Mouse (Mus musculus): ENCODE data around the gene Morf4l2.
A peak's percentile ranks its signal among the peaks of the same experiment; 100 is the strongest.

Morf4l2 gene

DNA sequence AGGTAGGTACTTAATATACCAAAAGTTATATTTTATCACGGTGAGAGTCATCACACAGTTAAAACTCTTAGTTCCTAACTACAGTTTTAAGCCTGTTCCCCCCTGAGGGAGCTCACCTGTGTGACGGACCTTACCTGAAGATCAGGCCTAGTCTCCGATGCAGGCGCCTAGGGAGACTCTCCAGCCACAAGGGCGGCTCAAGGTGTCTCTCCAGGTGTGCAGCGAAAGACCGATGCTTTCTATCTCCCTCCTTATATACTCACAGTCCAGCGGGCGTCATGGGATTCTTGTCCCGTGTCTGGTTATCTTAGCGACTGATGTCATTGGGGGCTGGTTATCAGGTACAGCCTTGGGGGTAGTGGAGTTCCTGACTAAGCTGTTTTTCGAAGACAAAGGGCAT is at the start of gene Morf4l2:
Gene Morf4l2 (minus strand): TSS at position 232 of the 400 bp plus-strand sequence.
- DNase-seq = no peak

DNA sequence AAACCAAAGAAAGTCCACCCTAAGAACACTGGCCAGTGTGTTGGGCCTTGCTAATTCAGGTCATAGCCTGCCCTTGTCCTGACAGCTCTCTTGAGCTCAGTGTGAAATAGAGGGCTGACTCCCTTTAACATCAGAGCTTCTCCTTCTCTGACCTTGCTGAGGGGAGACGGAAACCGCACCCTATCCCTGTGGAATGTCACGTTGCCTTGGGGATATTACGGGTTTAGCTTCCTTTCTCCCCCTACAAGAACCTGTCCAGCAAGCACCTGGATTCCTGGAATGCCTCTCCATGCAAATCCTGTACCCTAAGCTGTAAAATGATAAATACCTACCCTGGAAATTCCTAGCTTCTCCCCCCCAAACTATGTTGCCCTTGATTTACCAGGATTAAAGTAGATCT is 46.0 kb upstream of the Morf4l2 start:
- no peak for DNase-seq

DNA sequence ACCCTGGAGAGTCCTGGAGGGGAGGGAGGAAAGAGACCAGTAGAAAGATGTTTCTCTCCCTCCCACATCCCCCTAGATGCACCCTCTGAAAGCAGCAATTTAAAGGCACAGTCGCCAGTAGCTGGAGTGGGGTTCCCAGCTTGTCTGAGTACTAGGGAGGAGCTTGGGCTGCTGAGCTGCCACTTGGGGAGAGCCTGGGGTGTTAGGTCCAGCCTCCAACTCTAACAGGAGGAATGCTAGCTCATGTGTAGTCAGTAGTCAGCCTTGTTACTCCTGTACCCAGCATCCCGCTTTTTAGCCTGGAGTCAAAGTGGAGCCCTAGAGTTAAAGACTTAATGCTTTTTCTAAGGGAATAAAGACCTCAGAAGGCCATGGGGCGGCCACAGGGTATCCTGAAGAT is 36.6 kb upstream of the Morf4l2 start, which contains the start of gene Glra4:
Gene Glra4 (minus strand): TSS at position 101 of the 400 bp plus-strand sequence.
- no peak for DNase-seq

DNA sequence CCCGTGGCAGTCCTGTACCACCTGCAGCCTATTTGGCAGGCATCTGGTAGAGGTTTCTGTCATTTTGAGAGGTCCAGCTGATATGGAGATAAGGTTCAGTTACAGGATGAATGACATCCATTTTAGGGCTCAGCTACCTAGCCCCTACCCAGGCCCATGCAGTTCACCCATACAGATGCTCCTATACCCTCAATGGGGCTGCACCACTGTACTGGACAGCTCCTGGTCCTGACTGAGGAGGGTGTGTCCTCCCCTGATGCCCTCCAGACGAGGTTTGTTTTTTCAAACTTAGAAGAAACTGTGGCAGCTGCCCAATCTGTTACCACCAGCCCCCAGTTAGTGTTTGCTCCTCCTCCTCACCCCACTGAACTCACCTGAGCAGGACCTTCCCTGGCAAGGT is 35.8 kb upstream of the Morf4l2 start:
- DNase-seq = no peak

DNA sequence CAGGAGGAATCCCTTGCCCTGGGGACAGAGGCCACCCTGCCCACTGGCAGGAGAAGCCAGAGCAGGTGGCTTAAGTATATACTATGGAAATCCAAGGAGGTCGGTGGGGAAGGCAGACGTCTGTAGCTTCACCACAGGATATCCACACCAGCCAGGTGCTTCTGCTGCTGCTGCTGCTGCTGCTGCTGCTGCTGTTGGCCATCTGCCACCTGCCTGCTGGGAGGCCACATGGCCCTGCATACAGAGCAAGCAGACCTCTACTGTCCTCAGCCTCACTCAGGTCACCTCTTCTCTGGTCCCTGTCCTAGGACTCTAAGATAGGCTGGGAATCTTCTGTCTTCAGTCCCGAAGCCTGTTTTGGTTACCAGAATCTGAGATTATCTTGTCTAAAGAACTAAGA is 34.6 kb upstream of the Morf4l2 start:
- no peak for DNase-seq

DNA sequence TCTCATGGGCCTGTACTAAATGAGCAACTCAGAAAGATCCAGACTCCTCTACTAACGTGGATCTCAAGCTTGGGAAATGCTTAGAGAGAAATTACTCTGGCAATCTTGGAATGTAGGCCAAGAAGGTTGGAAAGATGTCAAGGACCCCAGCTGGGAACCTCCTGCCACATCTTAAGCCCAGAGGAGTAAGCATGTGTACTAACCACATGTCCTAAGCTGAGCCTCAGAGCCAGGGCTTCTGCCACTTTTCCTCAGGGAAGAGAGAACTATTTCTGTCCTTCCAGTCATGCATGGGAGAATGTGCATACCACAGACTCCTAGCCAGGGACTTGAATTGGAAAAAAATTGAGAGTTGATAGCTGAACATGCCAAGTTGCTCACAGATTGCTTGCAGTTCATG is 29.5 kb upstream of the Morf4l2 start:
- no peak for DNase-seq

DNA sequence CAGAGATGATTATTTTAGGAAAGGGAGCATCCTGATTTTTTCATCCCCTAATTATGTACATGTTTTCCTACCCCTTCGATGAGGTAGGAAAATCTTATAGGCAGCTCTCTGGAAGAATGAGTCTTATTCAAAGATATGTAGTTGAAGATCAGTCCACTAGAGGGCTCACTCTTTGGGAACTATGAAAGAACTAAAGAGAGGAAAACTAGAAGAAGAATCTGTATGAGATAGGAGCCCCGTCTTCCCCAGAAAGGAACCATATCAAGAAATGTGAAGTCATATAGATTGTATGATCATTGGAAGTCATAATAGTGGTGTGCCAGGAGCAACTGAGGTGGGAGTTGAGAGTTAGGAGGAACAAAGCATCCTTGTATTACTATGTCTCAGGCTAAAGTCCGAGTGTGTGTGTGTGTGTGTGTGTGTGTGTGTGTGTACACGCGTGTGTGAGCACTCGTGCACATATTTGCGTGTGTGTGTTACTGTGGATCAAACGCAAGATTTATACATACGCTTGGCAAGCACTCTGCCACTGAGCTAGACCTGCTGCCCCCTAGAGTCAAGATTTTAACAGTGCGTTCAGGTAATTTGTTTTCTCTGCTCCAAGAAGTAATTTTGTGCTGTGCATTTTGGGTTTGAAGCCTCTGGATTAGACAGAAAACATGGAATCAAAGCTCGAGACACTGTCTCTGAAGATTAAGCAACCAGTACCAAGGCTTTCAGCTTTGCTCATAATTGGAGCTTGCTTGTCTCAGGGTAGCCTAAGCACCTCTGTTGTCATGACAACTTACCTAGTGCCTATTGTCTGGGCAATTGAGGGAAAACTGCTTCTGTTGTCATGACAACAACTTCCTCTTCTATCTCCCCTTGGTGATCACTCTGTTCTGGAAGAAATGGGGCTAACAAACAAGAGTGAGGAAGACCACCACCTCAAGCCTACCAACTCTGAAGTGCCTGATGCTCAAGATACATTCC is 17.9 kb upstream of the Morf4l2 start:
- DNase-seq = peak; percentile 67

DNA sequence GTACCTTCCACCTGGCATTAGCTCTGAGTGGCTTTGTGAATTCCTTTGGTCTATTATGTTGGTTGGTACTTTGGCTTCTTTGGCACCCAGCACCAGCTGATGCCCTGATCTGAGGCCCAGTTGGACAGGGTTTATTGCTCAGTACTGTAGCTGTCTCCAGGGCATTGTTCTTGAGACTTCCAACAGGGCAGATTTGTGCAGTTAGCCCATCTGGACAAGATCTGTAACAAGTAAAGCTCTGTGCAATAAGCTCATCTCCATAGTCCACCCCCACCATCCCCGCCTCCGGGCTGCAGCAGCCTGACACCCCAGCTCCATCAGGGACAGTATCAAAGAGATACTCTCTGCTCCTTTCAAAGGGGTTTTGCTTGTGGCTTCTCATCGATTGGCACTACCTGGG is 12.0 kb upstream of the Morf4l2 start:
- DNase-seq = no peak

DNA sequence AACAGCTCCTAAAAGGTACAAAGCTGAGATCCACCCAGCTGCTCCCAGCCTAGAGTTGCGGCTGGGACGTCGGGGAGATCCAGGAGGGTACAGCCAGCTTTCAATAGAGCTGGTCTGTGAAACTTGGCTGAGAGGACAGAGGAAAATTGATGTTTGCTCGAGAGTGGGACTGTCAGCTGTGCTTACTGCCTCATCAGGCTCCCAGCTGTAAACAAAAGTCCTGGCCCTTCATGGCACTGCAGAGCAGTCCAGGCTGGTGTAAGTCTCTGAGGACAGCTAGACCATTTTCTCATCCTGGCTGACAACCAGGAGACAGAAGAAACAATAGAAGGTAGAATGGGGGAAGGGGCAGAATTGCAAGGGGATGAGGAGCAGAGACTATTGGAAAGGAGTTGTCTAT is 5.8 kb upstream of the Morf4l2 start:
- no peak for DNase-seq

DNA sequence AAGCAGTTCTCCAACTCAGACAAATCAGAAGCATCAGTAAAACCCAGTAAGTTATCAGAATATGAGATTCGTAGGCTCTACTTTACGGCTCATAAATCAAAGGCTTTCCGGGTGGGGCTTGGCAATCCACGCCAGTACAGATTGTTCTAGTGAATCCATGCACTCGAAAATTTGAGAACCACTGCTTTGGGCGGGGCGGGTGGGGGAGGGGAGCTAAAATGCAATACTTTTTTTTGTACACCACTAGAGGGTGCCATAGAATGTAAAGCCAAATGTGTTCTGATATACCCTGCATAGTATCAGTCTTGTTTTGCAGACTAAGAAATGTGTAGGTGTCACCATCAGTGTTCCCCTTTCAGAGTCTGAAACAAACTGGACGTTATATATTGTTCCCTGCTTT is 1.2 kb upstream of the Morf4l2 start:
- DNase-seq = peak; percentile 4

DNA sequence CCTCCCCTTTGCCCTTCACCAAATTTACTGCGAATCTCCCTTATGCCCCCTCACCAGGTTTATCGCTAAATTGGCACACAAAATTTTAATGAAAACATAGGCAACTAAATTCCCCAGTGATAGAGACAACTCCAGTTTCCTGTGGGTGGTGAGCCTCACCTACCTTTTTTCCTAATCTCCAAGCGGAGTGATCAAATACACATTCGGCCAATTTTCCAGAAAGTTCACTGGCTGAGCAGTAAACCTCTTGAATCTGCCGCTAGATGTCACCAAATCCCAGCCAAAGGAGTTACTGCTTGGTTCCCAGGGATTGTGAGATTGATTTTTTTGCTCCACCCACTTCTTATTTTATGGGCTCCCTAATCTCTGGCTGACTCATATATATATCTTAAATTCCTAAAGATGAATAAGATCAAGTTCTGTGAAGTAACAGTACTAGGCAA is 808 bp downstream of the Morf4l2 start:
- DNase-seq = peak; percentile 78

DNA sequence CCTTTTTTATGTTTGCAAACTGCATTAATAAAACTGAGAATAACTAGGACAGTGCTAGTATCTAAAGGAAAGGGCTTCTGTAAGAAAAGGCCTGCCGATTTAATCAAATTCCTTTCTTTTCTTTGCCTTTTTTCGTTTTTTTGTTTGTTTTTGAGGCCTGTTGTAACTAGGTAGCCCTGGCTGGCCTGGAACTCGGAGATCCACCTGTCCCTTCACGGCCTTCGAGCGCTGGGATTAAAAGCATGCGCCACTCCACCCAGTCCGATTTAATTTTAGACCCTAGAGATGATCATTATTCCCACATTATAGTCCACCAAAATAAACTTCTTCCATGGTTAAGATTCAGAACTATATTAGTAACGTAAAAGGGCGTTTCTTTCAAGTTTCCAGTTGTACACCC is 1.2 kb downstream of the Morf4l2 start:
- DNase-seq = no peak

DNA sequence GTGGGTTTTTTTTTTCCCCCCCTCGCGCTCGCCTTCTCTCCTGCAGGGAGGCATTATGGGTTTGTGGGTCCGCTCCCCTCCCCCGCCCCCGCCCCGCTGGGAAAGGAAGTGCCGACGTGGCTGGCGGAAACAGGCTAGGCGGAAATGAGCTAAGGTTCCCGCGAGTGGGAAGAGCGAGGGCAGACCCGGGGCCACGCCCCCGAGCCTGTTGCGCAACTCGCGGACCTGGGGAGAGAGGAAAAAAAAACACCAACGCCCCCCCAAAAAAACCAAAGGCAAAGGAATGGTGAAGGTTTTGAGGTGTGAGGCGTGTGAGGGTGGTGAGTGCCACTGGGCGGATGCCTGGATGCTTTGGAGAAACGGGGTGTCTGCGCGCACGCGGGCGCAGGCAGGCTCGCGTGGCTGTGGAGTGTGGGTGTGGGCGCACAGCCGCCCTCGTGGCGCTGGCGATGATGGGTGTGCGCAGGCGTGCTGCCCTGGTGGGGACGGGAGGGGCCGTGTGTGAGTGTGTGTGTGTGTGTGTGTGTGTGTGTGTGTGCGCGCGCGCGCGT is 1.8 kb downstream of the Morf4l2 start:
- peak; percentile 84 for DNase-seq

DNA sequence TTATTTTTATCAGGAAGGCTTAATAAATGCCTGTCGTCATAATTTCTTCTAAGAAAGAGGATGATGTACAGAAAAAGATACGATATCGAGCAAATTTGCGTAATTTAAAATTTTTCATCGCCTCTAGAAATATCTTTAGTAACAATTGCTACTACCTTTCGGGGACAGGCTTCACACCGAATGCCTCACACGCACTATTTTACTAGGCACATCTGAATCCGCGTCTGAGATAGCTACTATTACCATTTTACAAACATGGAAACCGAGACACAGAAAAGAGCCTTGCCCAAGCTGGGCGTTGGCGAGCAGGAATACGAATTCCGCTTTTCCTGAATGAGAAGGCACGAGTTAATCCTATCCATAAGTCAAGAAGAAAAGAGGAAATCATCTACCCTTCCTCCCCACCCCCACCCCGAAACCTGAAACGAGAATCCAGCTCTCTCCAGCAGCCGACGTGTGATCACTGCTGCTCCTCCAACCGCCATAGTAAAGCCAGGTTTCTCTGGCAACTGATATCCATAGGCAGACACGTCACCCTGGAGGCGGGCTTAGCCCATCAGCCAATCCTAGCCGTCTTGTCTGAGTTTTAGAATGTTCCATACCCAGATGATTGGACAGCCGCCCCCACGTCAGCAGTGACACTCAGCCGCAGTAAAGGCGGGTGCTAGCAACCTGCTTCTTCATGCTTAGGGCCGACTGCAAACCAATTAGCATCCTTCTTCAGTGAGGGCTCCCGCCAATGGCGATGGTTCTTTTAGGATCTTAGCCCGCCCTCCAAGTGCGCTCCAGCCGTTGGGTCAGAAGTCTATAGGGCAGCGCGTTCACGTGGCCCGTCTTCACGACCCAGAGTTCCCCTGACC is 2.5 kb downstream of the Morf4l2 start:
- DNase-seq = peak; percentile 98

DNA sequence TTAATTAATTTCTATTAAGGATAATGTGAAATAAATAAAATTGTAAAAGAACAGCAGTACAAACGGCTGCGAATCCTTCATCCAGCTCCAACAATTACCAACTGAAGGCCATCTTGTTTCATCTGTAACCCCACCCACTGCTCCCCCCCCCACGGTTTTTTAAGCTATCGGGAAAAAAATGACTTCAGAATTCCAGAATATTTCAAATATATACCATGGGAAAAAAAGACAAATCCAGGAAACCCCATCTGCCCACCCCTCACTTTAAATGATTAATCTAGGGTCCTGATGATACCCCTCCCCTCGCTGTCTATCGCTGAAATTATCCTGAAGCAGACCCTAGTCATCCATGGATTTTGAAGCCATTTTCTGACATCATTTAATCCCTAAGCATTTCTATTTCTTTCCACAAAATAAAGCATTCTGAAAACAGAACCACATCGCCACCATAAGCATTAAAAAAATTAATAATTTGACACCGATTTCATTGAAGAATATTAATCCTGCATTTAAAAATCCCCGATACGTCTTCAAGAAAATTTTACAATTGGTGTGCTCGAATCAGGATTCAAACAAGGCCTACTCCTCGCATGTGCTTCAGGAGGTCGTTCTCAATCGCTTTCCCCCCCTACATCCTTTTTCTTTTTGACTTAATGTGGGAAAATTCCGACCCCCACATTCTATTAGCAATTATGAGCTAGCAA is 3.3 kb downstream of the Morf4l2 start:
- peak; percentile 24 for DNase-seq

DNA sequence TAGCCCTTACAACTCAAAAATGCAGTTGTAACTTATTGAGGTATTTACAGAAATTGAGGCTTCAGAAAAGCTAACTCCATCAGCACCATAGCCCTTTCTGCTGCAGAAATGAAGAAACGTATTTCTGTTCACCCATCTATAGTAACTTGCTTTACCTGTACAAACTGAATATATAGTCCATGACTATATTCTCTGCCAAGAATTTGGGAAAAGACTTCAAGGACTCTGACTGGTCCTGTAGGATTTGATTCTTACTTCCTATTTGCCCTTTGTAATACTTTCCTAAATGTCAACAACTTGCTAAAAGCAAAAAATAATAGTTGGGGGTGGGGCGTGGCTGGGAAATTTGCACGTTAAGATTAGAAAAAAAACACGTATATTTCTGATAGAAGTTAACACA is 11.5 kb downstream of the Morf4l2 start:
- no peak for DNase-seq

DNA sequence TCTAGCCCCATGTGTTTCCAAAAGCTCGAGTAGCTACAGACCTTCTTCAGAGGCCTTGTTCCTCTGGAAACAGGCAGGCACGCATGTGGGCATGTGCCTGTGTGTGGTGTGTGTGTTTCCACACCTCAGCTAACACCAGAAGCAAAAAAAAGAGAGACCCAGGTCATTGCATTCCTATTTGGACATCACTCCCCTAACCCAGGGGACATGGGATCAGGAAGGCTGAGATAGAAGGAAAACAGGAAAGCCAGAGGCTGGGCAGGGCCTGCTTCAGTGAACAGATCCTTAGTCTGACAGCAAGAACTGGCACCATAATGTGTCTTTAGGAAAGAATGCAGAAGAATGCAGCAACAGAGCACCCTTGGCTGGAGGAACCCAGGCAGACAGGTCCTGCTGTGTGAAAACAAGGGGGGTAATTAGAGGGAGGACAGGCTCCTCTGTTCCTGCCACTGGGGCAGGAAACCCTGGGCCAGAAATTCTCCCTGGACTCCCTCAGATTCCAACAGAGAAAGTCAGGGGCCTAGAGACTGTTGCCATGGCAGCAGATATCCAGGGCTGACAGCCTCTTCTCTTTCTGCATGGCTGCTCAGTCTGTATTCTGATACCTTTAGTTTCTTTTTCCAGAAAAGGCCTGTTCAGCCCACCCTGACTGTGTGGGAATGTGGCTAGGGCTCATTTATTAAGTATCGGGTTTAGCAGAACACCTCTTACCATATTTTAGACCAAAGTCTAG is 28.6 kb downstream of the Morf4l2 start:
- DNase-seq = peak; percentile 15

DNA sequence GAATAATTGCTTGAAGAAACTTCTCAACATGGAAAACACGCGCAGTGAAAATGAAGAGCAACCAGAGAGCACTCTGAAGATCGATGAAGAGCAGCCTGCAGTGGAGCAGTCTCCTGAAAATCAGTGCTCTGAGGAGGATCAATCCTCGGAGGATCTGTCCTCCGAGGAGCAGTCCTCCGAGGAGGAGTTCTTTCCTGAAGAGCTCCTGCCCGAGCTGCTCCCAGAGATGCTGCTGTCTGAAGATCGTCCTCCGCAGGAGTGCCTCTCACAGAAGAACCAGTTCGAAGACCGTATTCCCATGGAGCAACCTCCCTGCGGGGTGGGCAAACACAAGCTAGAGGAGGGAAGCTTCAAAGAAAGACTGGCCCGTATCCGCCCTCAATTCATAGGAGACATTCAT is 34.7 kb downstream of the Morf4l2 start:
- no peak for DNase-seq

DNA sequence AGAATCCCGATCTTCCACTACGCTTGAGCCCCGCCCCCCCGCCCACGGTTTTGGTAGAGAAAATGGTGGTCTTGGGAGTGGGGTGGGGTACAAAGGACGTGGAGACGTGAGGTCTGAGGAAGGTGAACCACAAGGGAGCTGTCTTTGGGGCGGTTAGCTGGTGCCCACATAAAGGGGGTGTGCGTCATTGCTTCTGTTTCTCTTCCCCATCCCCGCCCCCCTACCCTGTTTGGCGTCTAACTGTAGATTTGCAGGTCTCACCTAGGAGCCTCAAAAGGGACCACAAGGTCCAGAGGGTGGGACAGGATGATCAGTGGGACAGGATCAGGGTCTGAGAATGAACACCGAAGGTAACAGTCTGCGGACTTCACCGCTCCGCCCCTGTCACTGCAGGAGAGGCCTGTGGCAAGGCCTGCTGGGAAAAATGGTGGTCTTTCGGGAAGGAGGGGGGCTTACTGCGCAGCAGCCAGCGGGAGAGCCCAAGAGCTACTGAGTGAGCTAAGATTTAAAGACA is 35.3 kb downstream of the Morf4l2 start:
- peak; percentile 79 for DNase-seq

DNA sequence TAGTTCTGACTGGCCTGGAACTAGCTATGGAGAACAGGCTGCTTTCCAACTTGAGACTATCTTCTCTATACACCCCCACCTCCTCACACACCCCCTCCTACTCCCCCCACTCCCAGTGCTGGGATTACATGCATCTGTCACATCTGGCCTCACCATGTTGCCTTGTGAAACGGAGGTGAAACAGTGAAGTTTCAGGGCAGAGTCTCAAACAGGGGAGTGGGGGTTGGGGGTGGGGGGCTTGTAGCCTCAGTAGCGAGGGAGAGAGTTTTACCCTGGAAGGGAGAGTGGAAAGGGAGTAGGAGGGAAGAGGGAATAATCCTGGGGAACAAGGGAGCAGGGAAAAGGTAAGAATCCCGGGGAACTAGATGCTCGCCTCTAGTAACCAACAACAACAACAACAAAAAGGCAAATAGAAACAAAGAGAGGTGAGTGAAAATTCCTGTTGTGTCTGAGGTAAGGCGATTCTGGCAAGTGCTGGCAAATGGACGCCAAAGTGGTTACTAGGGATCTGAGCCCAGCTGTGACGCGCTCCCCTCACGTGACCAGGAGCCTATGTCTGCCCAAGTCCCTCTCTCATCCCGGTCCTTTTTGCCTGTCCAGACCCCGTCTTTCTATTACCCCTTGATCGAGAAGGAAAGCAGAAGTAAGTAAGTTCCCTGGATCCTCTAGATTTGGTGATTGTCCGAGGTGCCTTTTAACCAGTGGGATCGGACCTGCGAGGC is 35.9 kb downstream of the Morf4l2 start, which contains the start of gene Tceal1:
Gene Tceal1 (plus strand): TSS at position 537 of the 722 bp plus-strand sequence.
- DNase-seq = peak; percentile 80

DNA sequence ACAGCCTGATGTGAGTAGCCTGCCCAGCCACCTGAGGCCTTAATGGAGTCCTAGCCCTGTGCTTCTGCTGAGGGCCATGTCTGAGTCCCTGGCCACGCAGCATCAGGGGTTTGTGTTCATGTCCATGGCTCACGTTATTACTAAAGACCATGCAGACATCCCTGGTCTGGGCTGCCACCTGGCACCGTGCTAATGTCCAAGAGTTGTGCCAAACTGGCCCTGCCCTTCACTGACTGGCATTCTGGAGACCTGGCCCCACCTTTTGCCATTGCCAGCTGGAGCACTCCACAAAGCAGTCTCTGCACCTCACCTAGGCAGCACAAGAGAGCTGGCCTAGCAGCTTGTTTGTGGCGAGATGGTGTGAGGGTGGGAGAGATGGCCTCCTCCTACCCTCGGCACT is 50.3 kb downstream of the Morf4l2 start:
- DNase-seq = no peak

All from retina, postnatal 1 day (tissue).